Mouse (Mus musculus): ENCODE results near the gene Tcap.

- no peak for TF ChIP-seq CTCF (IDR thresholded peaks at IDR 0.05; ENCODE audit: borderline replicate concordance, insufficient read depth, low read length)
- peak; percentile 98 for TF ChIP-seq POLR2A (IDR thresholded peaks at IDR 0.05; ENCODE audit: low read depth, low read length)
Observed at GRCm38 (mm10) chr11:98412273-98412796, 28.7 kb downstream of the Tcap start, which contains the start of gene Erbb2.

Data from embryonic fibroblast, embryonic 13.5 days (primary cell).